Mouse (Mus musculus): Measurements from ENCODE around the gene Abhd8. TPM values are rescaled to one million over a fixed set of nuclear protein-coding genes. Genes with fewer than 3 reads are reported as not detected.
A peak's percentile ranks its signal among the peaks of the same experiment; 100 is the strongest.

Abhd8 gene
- polyA plus RNA-seq, 1 experiment from 2014 or later: 111 TPM

- Histone ChIP-seq H3K27ac (replicated peaks) (peak overlapping the region; percentile 90), H3K36me3 (peaks cover 74% of the 10 kb centered on the region), H3K9me3 (no peaks in the 10 kb centered on the region), H3K4me1 (peaks cover 21% of the 10 kb centered on the region), H3K4me2 (replicated peaks) (peak overlapping the region; percentile 87), H3K27me3 (peaks cover 12% of the 10 kb centered on the region), H3K9ac (replicated peaks) (peak overlapping the region; percentile 72), H3K4me3 (peak overlapping the region; percentile 60)
- WGBS: under 1% methylated on average over 51 of the region's 121 CpGs
- ATAC-seq (ENCODE audit: low FRiP score, low read depth): peak; percentile 75
Observed at GRCm38 (mm10) chr8:71476099-71476940, 12.9 kb upstream of the Abhd8 start.

GRCm38 (mm10) chr8:71475702-71476075 lies 12.2 kb upstream of the Abhd8 start:
- Histone ChIP-seq H3K27ac (replicated peaks) (peak overlapping the region; percentile 90), H3K9me3 (no peaks in the 10 kb centered on the region), H3K9ac (replicated peaks) (peak overlapping the region; percentile 72; the same call in 1 of the 2 replicates), H3K4me2 (replicated peaks) (peak overlapping the region; percentile 87), H3K4me3 (peak overlapping the region; percentile 60), H3K27me3 (peaks cover 10% of the 10 kb centered on the region), H3K36me3 (peaks cover 70% of the 10 kb centered on the region), H3K4me1 (peaks cover 21% of the 10 kb centered on the region)
- WGBS: 28% methylated on average over 4 of the region's 4 CpGs
- ATAC-seq (ENCODE audit: low FRiP score, low read depth): no peak

GRCm38 (mm10) chr8:71474785-71475701 lies 11.6 kb upstream of the Abhd8 start:
- H3K36me3 ChIP-seq: peaks cover 63% of the 10 kb centered on the region
- H3K27ac ChIP-seq (replicated peaks): peak overlapping the region; percentile 15; the same call in 1 of the 2 replicates
- no peak overlapping the region for H3K4me3 ChIP-seq
- no peaks in the 10 kb centered on the region for H3K9me3 ChIP-seq
- peaks cover 10% of the 10 kb centered on the region for H3K27me3 ChIP-seq
- 88% methylated on average over 25 of the region's 25 CpGs for WGBS
- H3K9ac ChIP-seq (replicated peaks): no peak overlapping the region; the same call in 1 of the 2 replicates
- H3K4me2 ChIP-seq (replicated peaks): no peak overlapping the region
- peaks cover 28% of the 10 kb centered on the region for H3K4me1 ChIP-seq
- no peak for ATAC-seq (ENCODE audit: low FRiP score, low read depth)

GRCm38 (mm10) chr8:71474344-71474743 lies 10.9 kb upstream of the Abhd8 start:
- Histone ChIP-seq H3K36me3 (peaks cover 56% of the 10 kb centered on the region), H3K9ac (replicated peaks) (no peak overlapping the region), H3K9me3 (no peaks in the 10 kb centered on the region), H3K4me2 (replicated peaks) (no peak overlapping the region), H3K4me3 (no peak overlapping the region), H3K27ac (replicated peaks) (no peak overlapping the region), H3K4me1 (peaks cover 32% of the 10 kb centered on the region), H3K27me3 (peaks cover 10% of the 10 kb centered on the region)
- 96% methylated on average over 18 of the region's 18 CpGs for WGBS
- no peak for ATAC-seq (ENCODE audit: low FRiP score, low read depth)

GRCm38 (mm10) chr8:71472601-71473386 lies 9.3 kb upstream of the Abhd8 start:
- Histone ChIP-seq H3K4me2 (replicated peaks) (no peak overlapping the region), H3K4me3 (no peak overlapping the region), H3K4me1 (peaks cover 31% of the 10 kb centered on the region), H3K36me3 (peaks cover 43% of the 10 kb centered on the region), H3K9me3 (no peaks in the 10 kb centered on the region), H3K9ac (replicated peaks) (no peak overlapping the region), H3K27me3 (no peaks in the 10 kb centered on the region; the same call in 1 of the 2 replicates), H3K27ac (replicated peaks) (no peak overlapping the region)
- ATAC-seq (ENCODE audit: low FRiP score, low read depth): no peak
- WGBS: 87% methylated on average over 8 of the region's 8 CpGs

- 97% methylated on average over 17 of the region's 17 CpGs for WGBS
- Histone ChIP-seq H3K4me1 (peaks cover 22% of the 10 kb centered on the region), H3K27ac (replicated peaks) (no peak overlapping the region), H3K4me2 (replicated peaks) (no peak overlapping the region), H3K9me3 (no peaks in the 10 kb centered on the region), H3K4me3 (no peak overlapping the region), H3K36me3 (peaks cover 43% of the 10 kb centered on the region), H3K9ac (replicated peaks) (no peak overlapping the region), H3K27me3 (no peaks in the 10 kb centered on the region)
- ATAC-seq (ENCODE audit: low FRiP score, low read depth): no peak
Observed at GRCm38 (mm10) chr8:71471861-71472260, 8.4 kb upstream of the Abhd8 start.

- Histone ChIP-seq H3K36me3 (peaks cover 46% of the 10 kb centered on the region), H3K27me3 (no peaks in the 10 kb centered on the region)
- 87% methylated on average over 5 of the region's 5 CpGs for WGBS
Observed at GRCm38 (mm10) chr8:71470913-71471255, 7.4 kb upstream of the Abhd8 start.

GRCm38 (mm10) chr8:71470146-71470912 lies 6.9 kb upstream of the Abhd8 start:
- Histone ChIP-seq H3K27me3 (no peaks in the 10 kb centered on the region), H3K27ac (replicated peaks) (0 out of 2 replicates have a peak overlapping the region, but pooled peaks have one; percentile 77), H3K4me1 (peaks cover 18% of the 10 kb centered on the region), H3K4me2 (replicated peaks) (peak overlapping the region; percentile 92), H3K9ac (replicated peaks) (peak overlapping the region; percentile 76; the same call in 1 of the 2 replicates), H3K9me3 (no peaks in the 10 kb centered on the region), H3K4me3 (peak overlapping the region; percentile 84), H3K36me3 (peaks cover 46% of the 10 kb centered on the region)
- 89% methylated on average over 3 of the region's 3 CpGs for WGBS
- no peak for ATAC-seq (ENCODE audit: low FRiP score, low read depth)

More at GRCm38 (mm10) chr8:71470913-71471255, 7.4 kb upstream of the Abhd8 start:
- peaks cover 17% of the 10 kb centered on the region for H3K4me1 ChIP-seq
- no peak overlapping the region for H3K9ac ChIP-seq (replicated peaks)
- peak overlapping the region; percentile 92; the same call in 1 of the 2 replicates for H3K4me2 ChIP-seq (replicated peaks)
- H3K4me3 ChIP-seq: no peak overlapping the region
- no peak for ATAC-seq (ENCODE audit: low FRiP score, low read depth)
- H3K27ac ChIP-seq (replicated peaks): no peak overlapping the region
- H3K9me3 ChIP-seq: no peaks in the 10 kb centered on the region

- H3K36me3 ChIP-seq: peaks cover 37% of the 10 kb centered on the region
- peak overlapping the region; percentile 84 for H3K4me3 ChIP-seq
- peak overlapping the region; percentile 76 for H3K9ac ChIP-seq (replicated peaks)
- WGBS: under 1% methylated on average over 22 of the region's 24 CpGs
- H3K4me1 ChIP-seq: peaks cover 20% of the 10 kb centered on the region
- H3K4me2 ChIP-seq (replicated peaks): peak overlapping the region; percentile 92
- H3K9me3 ChIP-seq: no peaks in the 10 kb centered on the region
- H3K27me3 ChIP-seq: no peaks in the 10 kb centered on the region
- peak; percentile 23 for ATAC-seq (ENCODE audit: low FRiP score, low read depth)
- peak overlapping the region; percentile 77 for H3K27ac ChIP-seq (replicated peaks)
Observed at GRCm38 (mm10) chr8:71469411-71469810, 6.0 kb upstream of the Abhd8 start.

GRCm38 (mm10) chr8:71468916-71469315 lies 5.5 kb upstream of the Abhd8 start, which contains the start of gene Dda1:
Gene Dda1, plus strand, starts transcription at chr8:71469199.
- Histone ChIP-seq H3K4me1 (peaks cover 25% of the 10 kb centered on the region), H3K9ac (replicated peaks) (peak within 1 kb of the TSS; percentile 76), H3K27me3 (no peaks in the 10 kb centered on the region), H3K4me2 (replicated peaks) (peak within 1 kb of the TSS; percentile 92), H3K36me3 (peaks cover 32% of the 10 kb centered on the region), H3K4me3 (peak within 1 kb of the TSS; percentile 84), H3K27ac (replicated peaks) (peak within 1 kb of the TSS; percentile 77), H3K9me3 (no peaks in the 10 kb centered on the region)
- WGBS: under 1% methylated on average over 51 of the region's 52 CpGs
- peak; percentile 87 for ATAC-seq (ENCODE audit: low FRiP score, low read depth)

Data from midbrain, embryonic 12.5 days (tissue).